Mouse (Mus musculus) T-cell, adult 2 months (primary cell): Measurements from ENCODE around the gene Tiprl.

Experiments used
- DNase-seq: peaks from one replicate; pipeline ENCODE4 v3.0.0; 2022; ENCODE audit warnings: low spot score

Tiprl gene

GRCm38 (mm10) chr1:165174059-165174616 is 62.7 kb downstream of the Tiprl start:
- no peak for DNase-seq

- DNase-seq = no peak
These were observed 65.5 kb downstream of the Tiprl start for GRCm38 (mm10) chr1:165171277-165171676.

DNA sequence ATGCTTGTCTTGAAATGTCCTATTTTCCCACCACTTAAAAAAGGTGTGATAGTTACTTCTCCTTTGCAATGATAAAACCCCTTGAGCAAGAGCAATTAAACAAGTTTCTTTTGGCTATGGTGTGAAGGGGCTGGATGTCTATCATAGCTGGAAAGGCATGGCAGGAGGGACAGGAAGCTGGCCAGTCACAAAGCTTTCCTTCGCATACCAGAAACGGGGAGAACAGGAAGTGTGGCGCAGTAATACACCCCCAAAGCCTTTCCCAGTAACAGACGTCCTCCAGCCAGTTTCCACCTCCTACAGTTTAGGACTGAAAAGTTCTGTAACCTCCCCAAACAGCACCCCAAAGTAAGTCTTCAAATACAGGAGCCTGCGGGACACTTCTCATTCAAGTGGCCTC is 66.6 kb downstream of the Tiprl start:
- no peak for DNase-seq

- DNase-seq = no peak
These were observed 67.3 kb downstream of the Tiprl start for GRCm38 (mm10) chr1:165169462-165169861.

DNA sequence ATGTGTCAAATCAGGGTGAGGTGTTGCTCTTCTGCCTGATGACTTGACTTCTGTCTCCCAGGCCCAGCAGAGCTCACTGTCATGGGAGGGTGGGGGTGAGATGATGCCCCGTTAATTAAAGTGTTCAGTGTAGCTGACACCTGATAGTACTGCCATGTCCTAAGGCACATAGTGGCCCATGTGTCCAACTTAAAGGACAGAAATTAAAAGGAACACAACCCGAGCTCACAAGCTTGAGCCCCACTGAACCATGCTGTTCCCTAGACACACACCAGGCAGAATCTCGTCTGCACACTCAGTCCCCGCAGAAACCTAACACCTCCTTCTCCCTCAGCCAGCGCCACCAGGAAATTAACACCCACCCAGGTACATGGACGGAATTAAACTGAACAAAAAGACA is 71.9 kb downstream of the Tiprl start:
- no peak for DNase-seq
